Mouse (Mus musculus) kidney, embryonic 14.5 days (tissue): ENCODE results near the gene Vps37d. TPM values are rescaled to one million over a fixed set of nuclear protein-coding genes. Genes with fewer than 3 reads are reported as not detected.
A peak's percentile ranks its signal among the peaks of the same experiment; 100 is the strongest.

Source experiments
- ATAC-seq: fragments of 200-750 bp; cut with Nextera tagmentation; 2 replicates; pipeline ENCODE4 v1.8.0; 2017; ENCODE audit warnings: moderate number of reproducible peaks, mild to moderate bottlenecking, moderate TSS enrichment, moderate library complexity; ENCODE audit not compliant: low FRiP score, low TSS enrichment
- H3K27ac ChIP-seq: fragments of 300-500 bp; sonication (generic); 2 replicates; pipeline ENCODE4 v1.5.1; 2014; ENCODE audit warnings: low read depth, mild to moderate bottlenecking, low read length, moderate library complexity, mixed read lengths
- H3K27me3 ChIP-seq: fragments of 300-500 bp; sonication (generic); 2 replicates; pipeline ENCODE4 v1.6.1; 2014; ENCODE audit warnings: mild to moderate bottlenecking, low read length; ENCODE audit not compliant: control insufficient read depth, insufficient read depth
- H3K36me3 ChIP-seq: fragments of 300-500 bp; sonication (generic); 2 replicates; pipeline ENCODE4 v1.6.1; 2014; ENCODE audit warnings: low read length, mixed read lengths; ENCODE audit not compliant: control insufficient read depth, insufficient read depth
- H3K4me1 ChIP-seq: fragments of 300-500 bp; sonication (generic); 2 replicates; pipeline ENCODE4 v1.6.1; 2014; ENCODE audit warnings: low read length, mixed read lengths; ENCODE audit not compliant: control insufficient read depth, insufficient read depth
- H3K4me2 ChIP-seq: fragments of 300-500 bp; sonication (generic); replicated peaks from 2 replicates; pipeline ENCODE4 v1.6.1; 2014; ENCODE audit warnings: low read depth, mild to moderate bottlenecking, low read length
- H3K4me3 ChIP-seq: fragments of 300-500 bp; sonication (generic); 2 replicates; pipeline ENCODE4 v1.5.1; 2014; ENCODE audit warnings: mild to moderate bottlenecking, low read length
- H3K9ac ChIP-seq: fragments of 300-500 bp; sonication (generic); 2 replicates; pipeline ENCODE4 v1.6.1; 2014; ENCODE audit warnings: low read depth, mild to moderate bottlenecking, low read length, moderate library complexity
- H3K9me3 ChIP-seq: fragments of 300-500 bp; sonication (generic); 2 replicates; pipeline ENCODE4 v1.6.1; 2016; ENCODE audit warnings: low read length; ENCODE audit not compliant: control insufficient read depth
- WGBS: fragments of 180-500 bp; shearing (Covaris S2); extraction: QIAGEN DNeasy Blood & Tissue Kit; methylation state at CpG from one replicate; pipeline ENCODE4 v1.1.7; 2014; 5-methylcytosine and 5-hydroxymethylcytosine counted together
- polyA plus RNA-seq: library from polyadenylated mRNA; unstranded; fragments of >200 nt; fragmentation: Nextera tagmentation; extraction: Ambion mirVana; gene quantifications from 2 replicates; pipeline ENCODE4 v1.2.1, GENCODE M21; 2014

The Vps37d gene
- polyA plus RNA-seq, 1 experiment from 2014 or later = 8.9 TPM

- 49% methylated on average over 6 of the region's 6 CpGs for whole genome bisulfite sequencing
- no peak overlapping the region for H3K27ac ChIP-seq
- H3K4me2 ChIP-seq = no peak overlapping the region
- no peaks in the 10 kb centered on the region for H3K4me1 ChIP-seq
- H3K4me3 ChIP-seq = no peak overlapping the region
- H3K27me3 ChIP-seq = peaks cover 26% of the 10 kb centered on the region
- H3K36me3 ChIP-seq = no peaks in the 10 kb centered on the region
- H3K9me3 ChIP-seq = no peaks in the 10 kb centered on the region
- ATAC-seq = no peak
- H3K9ac ChIP-seq = no peak overlapping the region
These were observed 31.0 kb upstream of the Vps37d start for GRCm38 (mm10) chr5:135109017-135109416.

GRCm38 (mm10) chr5:135107521-135108501, 29.7 kb upstream of the Vps37d start:
- H3K27ac ChIP-seq = no peak overlapping the region
- WGBS = 9% methylated on average over 40 of the region's 40 CpGs
- H3K9ac ChIP-seq = no peak overlapping the region; the same call in 1 of the 2 replicates
- H3K4me2 ChIP-seq = peak overlapping the region; percentile 81
- H3K27me3 ChIP-seq = peaks cover 26% of the 10 kb centered on the region
- ATAC-seq = peak; percentile 51
- no peaks in the 10 kb centered on the region for H3K4me1 ChIP-seq
- peak overlapping the region; percentile 52 for H3K4me3 ChIP-seq
- H3K9me3 ChIP-seq = no peaks in the 10 kb centered on the region
- H3K36me3 ChIP-seq = no peaks in the 10 kb centered on the region

GRCm38 (mm10) chr5:135106758-135107256, 28.7 kb upstream of the Vps37d start:
- peak; percentile 82 for ATAC-seq
- H3K36me3 ChIP-seq = no peaks in the 10 kb centered on the region
- no peaks in the 10 kb centered on the region for H3K4me1 ChIP-seq
- H3K4me3 ChIP-seq = peak overlapping the region; percentile 52
- H3K27ac ChIP-seq = no peak overlapping the region
- peaks cover 26% of the 10 kb centered on the region for H3K27me3 ChIP-seq
- H3K4me2 ChIP-seq = peak overlapping the region; percentile 81
- no peaks in the 10 kb centered on the region for H3K9me3 ChIP-seq
- H3K9ac ChIP-seq = peak overlapping the region; percentile 55; the same call in 1 of the 2 replicates
- WGBS = under 1% methylated on average over 48 of the region's 48 CpGs

- H3K4me1 ChIP-seq = no peaks in the 10 kb centered on the region
- peaks cover 26% of the 10 kb centered on the region for H3K27me3 ChIP-seq
- ATAC-seq = no peak
- H3K4me3 ChIP-seq = no peak overlapping the region
- no peaks in the 10 kb centered on the region for H3K9me3 ChIP-seq
- no peaks in the 10 kb centered on the region for H3K36me3 ChIP-seq
- H3K4me2 ChIP-seq = no peak overlapping the region
- H3K9ac ChIP-seq = no peak overlapping the region
- 68% methylated on average over 11 of the region's 11 CpGs for WGBS
- no peak overlapping the region for H3K27ac ChIP-seq
These were observed 26.1 kb upstream of the Vps37d start for GRCm38 (mm10) chr5:135103999-135104660.

GRCm38 (mm10) chr5:135100981-135101380, 22.9 kb upstream of the Vps37d start:
- Histone ChIP-seq H3K4me2 (no peak overlapping the region), H3K27me3 (peaks cover 5% of the 10 kb centered on the region; the same call in 1 of the 2 replicates), H3K4me1 (no peaks in the 10 kb centered on the region), H3K27ac (no peak overlapping the region), H3K9ac (no peak overlapping the region), H3K36me3 (no peaks in the 10 kb centered on the region), H3K4me3 (no peak overlapping the region), H3K9me3 (no peaks in the 10 kb centered on the region)
- ATAC-seq = no peak
- WGBS = 62% methylated on average over 1 of the region's 1 CpGs

- no peaks in the 10 kb centered on the region for H3K36me3 ChIP-seq
- 3% methylated on average over 37 of the region's 39 CpGs for WGBS
- H3K4me3 ChIP-seq = peak within 1 kb of the TSS; percentile 19
- H3K9ac ChIP-seq = no peak within 1 kb of the TSS
- no peak within 1 kb of the TSS for H3K27ac ChIP-seq
- no peak; the same call in 1 of the 2 replicates for ATAC-seq
- H3K4me1 ChIP-seq = peaks cover 4% of the 10 kb centered on the region; the same call in 1 of the 2 replicates
- H3K27me3 ChIP-seq = peaks cover 35% of the 10 kb centered on the region
- no peaks in the 10 kb centered on the region for H3K9me3 ChIP-seq
- H3K4me2 ChIP-seq = peak within 1 kb of the TSS; percentile 38
These were observed 11.6 kb upstream of the Vps37d start, which contains the start of gene Mlxipl for GRCm38 (mm10) chr5:135089653-135090052. Mlxipl (plus strand) TSS chr5:135089890.

- Histone ChIP-seq H3K27ac (no peak overlapping the region), H3K9me3 (no peaks in the 10 kb centered on the region), H3K4me2 (no peak overlapping the region), H3K4me3 (no peak overlapping the region), H3K36me3 (no peaks in the 10 kb centered on the region), H3K9ac (no peak overlapping the region), H3K27me3 (peaks cover 30% of the 10 kb centered on the region), H3K4me1 (peaks cover 4% of the 10 kb centered on the region; the same call in 1 of the 2 replicates)
- no peak for ATAC-seq
- WGBS = 29% methylated on average over 4 of the region's 4 CpGs
These were observed 8.8 kb upstream of the Vps37d start for GRCm38 (mm10) chr5:135086871-135087270.

GRCm38 (mm10) chr5:135080539-135080938, 2.5 kb upstream of the Vps37d start:
- no peaks in the 10 kb centered on the region for H3K36me3 ChIP-seq
- H3K27me3 ChIP-seq = no peaks in the 10 kb centered on the region
- no peak overlapping the region for H3K4me2 ChIP-seq
- no peak for ATAC-seq
- 86% methylated on average over 5 of the region's 5 CpGs for WGBS
- no peak overlapping the region for H3K9ac ChIP-seq
- H3K9me3 ChIP-seq = no peaks in the 10 kb centered on the region
- H3K4me3 ChIP-seq = no peak overlapping the region
- no peak overlapping the region for H3K27ac ChIP-seq
- 0 out of 2 replicates have a peak, but pooled peaks cover 4% of the 10 kb centered on the region for H3K4me1 ChIP-seq
